Mouse (Mus musculus): Measurements from ENCODE around the gene Cldn3. TPM values are rescaled to one million over a fixed set of nuclear protein-coding genes. Genes with fewer than 3 reads are reported as not detected.

Gene Cldn3
- polyA plus RNA-seq, 1 experiment from 2014 or later = 4.7 TPM

GRCm38 (mm10) chr5:134986298-134987268, 569 bp downstream of the Cldn3 start:
- Histone ChIP-seq H3K27ac (ENCODE audit: low read length) (no peak overlapping the region), H3K36me3 (ENCODE audit: control insufficient read depth, insufficient read depth) (no peaks in the 10 kb centered on the region), H3K9ac (ENCODE audit: low read depth, low read length) (no peak overlapping the region), H3K27me3 (ENCODE audit: control insufficient read depth, insufficient read depth, low read depth, low read length) (peaks cover 56% of the 10 kb centered on the region), H3K4me3 (ENCODE audit: low read depth, low read length) (peak overlapping the region; percentile 35), H3K4me1 (ENCODE audit: control insufficient read depth, low read depth, low read length) (peaks cover 3% of the 10 kb centered on the region), H3K9me3 (replicated peaks; ENCODE audit: control insufficient read depth, low read length) (no peaks in the 10 kb centered on the region), H3K4me2 (ENCODE audit: low read depth, low read length) (peak overlapping the region; percentile 33)
- 0 out of 2 replicates have a peak, but pooled peaks have one; percentile 8 for ATAC-seq (ENCODE audit: low read depth)
- WGBS (ENCODE audit: insufficient replicate concordance) = 6% methylated on average over 79 of the region's 79 CpGs

GRCm38 (mm10) chr5:134989166-134989565, 3.2 kb downstream of the Cldn3 start:
- H3K9me3 ChIP-seq (replicated peaks; ENCODE audit: control insufficient read depth, low read length) = no peaks in the 10 kb centered on the region
- 41% methylated on average over 11 of the region's 11 CpGs for WGBS (ENCODE audit: insufficient replicate concordance)
- peaks cover 3% of the 10 kb centered on the region for H3K4me1 ChIP-seq (ENCODE audit: control insufficient read depth, low read depth, low read length)
- no peak for ATAC-seq (ENCODE audit: low read depth)
- H3K9ac ChIP-seq (ENCODE audit: low read depth, low read length) = no peak overlapping the region
- H3K27me3 ChIP-seq (ENCODE audit: control insufficient read depth, insufficient read depth, low read depth, low read length) = peaks cover 52% of the 10 kb centered on the region
- no peak overlapping the region for H3K4me2 ChIP-seq (ENCODE audit: low read depth, low read length)
- H3K27ac ChIP-seq (ENCODE audit: low read length) = no peak overlapping the region
- no peaks in the 10 kb centered on the region for H3K36me3 ChIP-seq (ENCODE audit: control insufficient read depth, insufficient read depth)
- no peak overlapping the region for H3K4me3 ChIP-seq (ENCODE audit: low read depth, low read length)

GRCm38 (mm10) chr5:134989741-134990140, 3.7 kb downstream of the Cldn3 start:
- H3K27ac ChIP-seq (ENCODE audit: low read length) = no peak overlapping the region
- 29% methylated on average over 6 of the region's 6 CpGs for WGBS (ENCODE audit: insufficient replicate concordance)

GRCm38 (mm10) chr5:134992566-134992965, 6.6 kb downstream of the Cldn3 start:
- 65% methylated on average over 5 of the region's 5 CpGs for WGBS (ENCODE audit: insufficient replicate concordance)
- no peak overlapping the region for H3K4me3 ChIP-seq (ENCODE audit: low read depth, low read length)
- ATAC-seq (ENCODE audit: low read depth) = no peak

More at GRCm38 (mm10) chr5:134989741-134990140, 3.7 kb downstream of the Cldn3 start:
- no peak overlapping the region for H3K4me3 ChIP-seq (ENCODE audit: low read depth, low read length)
- H3K36me3 ChIP-seq (ENCODE audit: control insufficient read depth, insufficient read depth) = no peaks in the 10 kb centered on the region
- peaks cover 47% of the 10 kb centered on the region for H3K27me3 ChIP-seq (ENCODE audit: control insufficient read depth, insufficient read depth, low read depth, low read length)
- no peaks in the 10 kb centered on the region for H3K9me3 ChIP-seq (replicated peaks; ENCODE audit: control insufficient read depth, low read length)
- H3K9ac ChIP-seq (ENCODE audit: low read depth, low read length) = no peak overlapping the region
- ATAC-seq (ENCODE audit: low read depth) = no peak
- H3K4me2 ChIP-seq (ENCODE audit: low read depth, low read length) = no peak overlapping the region
- H3K4me1 ChIP-seq (ENCODE audit: control insufficient read depth, low read depth, low read length) = peaks cover 3% of the 10 kb centered on the region

GRCm38 (mm10) chr5:134998359-134998758, 12.3 kb downstream of the Cldn3 start:
- Histone ChIP-seq H3K27me3 (ENCODE audit: control insufficient read depth, insufficient read depth, low read depth, low read length) (no peaks in the 10 kb centered on the region; the same call in 1 of the 2 replicates), H3K9ac (ENCODE audit: low read depth, low read length) (no peak overlapping the region), H3K9me3 (replicated peaks; ENCODE audit: control insufficient read depth, low read length) (no peaks in the 10 kb centered on the region), H3K27ac (ENCODE audit: low read length) (no peak overlapping the region), H3K36me3 (ENCODE audit: control insufficient read depth, insufficient read depth) (no peaks in the 10 kb centered on the region), H3K4me1 (ENCODE audit: control insufficient read depth, low read depth, low read length) (no peaks in the 10 kb centered on the region; the same call in 1 of the 2 replicates), H3K4me2 (ENCODE audit: low read depth, low read length) (no peak overlapping the region), H3K4me3 (ENCODE audit: low read depth, low read length) (no peak overlapping the region)
- no peak for ATAC-seq (ENCODE audit: low read depth)
- WGBS (ENCODE audit: insufficient replicate concordance) = 46% methylated on average over 6 of the region's 6 CpGs

More at GRCm38 (mm10) chr5:134992566-134992965, 6.6 kb downstream of the Cldn3 start:
- Histone ChIP-seq H3K27ac (ENCODE audit: low read length) (no peak overlapping the region), H3K36me3 (ENCODE audit: control insufficient read depth, insufficient read depth) (no peaks in the 10 kb centered on the region), H3K27me3 (ENCODE audit: control insufficient read depth, insufficient read depth, low read depth, low read length) (peaks cover 18% of the 10 kb centered on the region), H3K4me2 (ENCODE audit: low read depth, low read length) (no peak overlapping the region), H3K9me3 (replicated peaks; ENCODE audit: control insufficient read depth, low read length) (no peaks in the 10 kb centered on the region), H3K4me1 (ENCODE audit: control insufficient read depth, low read depth, low read length) (no peaks in the 10 kb centered on the region), H3K9ac (ENCODE audit: low read depth, low read length) (no peak overlapping the region)

GRCm38 (mm10) chr5:134999797-135000196, 13.8 kb downstream of the Cldn3 start:
- no peaks in the 10 kb centered on the region for H3K36me3 ChIP-seq (ENCODE audit: control insufficient read depth, insufficient read depth)
- H3K27ac ChIP-seq (ENCODE audit: low read length) = no peak overlapping the region
- WGBS (ENCODE audit: insufficient replicate concordance) = 73% methylated on average over 4 of the region's 4 CpGs
- no peak overlapping the region for H3K4me3 ChIP-seq (ENCODE audit: low read depth, low read length)
- no peaks in the 10 kb centered on the region for H3K9me3 ChIP-seq (replicated peaks; ENCODE audit: control insufficient read depth, low read length)
- H3K27me3 ChIP-seq (ENCODE audit: control insufficient read depth, insufficient read depth, low read depth, low read length) = no peaks in the 10 kb centered on the region; the same call in 1 of the 2 replicates
- no peak overlapping the region for H3K4me2 ChIP-seq (ENCODE audit: low read depth, low read length)
- no peak overlapping the region for H3K9ac ChIP-seq (ENCODE audit: low read depth, low read length)
- ATAC-seq (ENCODE audit: low read depth) = no peak
- no peaks in the 10 kb centered on the region; the same call in 1 of the 2 replicates for H3K4me1 ChIP-seq (ENCODE audit: control insufficient read depth, low read depth, low read length)

- Histone ChIP-seq H3K27ac (ENCODE audit: low read length) (no peak overlapping the region), H3K36me3 (ENCODE audit: control insufficient read depth, insufficient read depth) (no peaks in the 10 kb centered on the region), H3K4me2 (ENCODE audit: low read depth, low read length) (no peak overlapping the region), H3K9me3 (replicated peaks; ENCODE audit: control insufficient read depth, low read length) (no peaks in the 10 kb centered on the region), H3K9ac (ENCODE audit: low read depth, low read length) (no peak overlapping the region), H3K4me3 (ENCODE audit: low read depth, low read length) (no peak overlapping the region), H3K4me1 (ENCODE audit: control insufficient read depth, low read depth, low read length) (no peaks in the 10 kb centered on the region; the same call in 1 of the 2 replicates), H3K27me3 (ENCODE audit: control insufficient read depth, insufficient read depth, low read depth, low read length) (no peaks in the 10 kb centered on the region; the same call in 1 of the 2 replicates)
- WGBS (ENCODE audit: insufficient replicate concordance) = 63% methylated on average over 16 of the region's 16 CpGs
- ATAC-seq (ENCODE audit: low read depth) = no peak
These were observed 14.7 kb downstream of the Cldn3 start for GRCm38 (mm10) chr5:135000751-135001150.

GRCm38 (mm10) chr5:135001309-135001708, 15.3 kb downstream of the Cldn3 start:
- Histone ChIP-seq H3K27ac (ENCODE audit: low read length) (no peak overlapping the region), H3K36me3 (ENCODE audit: control insufficient read depth, insufficient read depth) (no peaks in the 10 kb centered on the region), H3K27me3 (ENCODE audit: control insufficient read depth, insufficient read depth, low read depth, low read length) (no peaks in the 10 kb centered on the region; the same call in 1 of the 2 replicates), H3K4me2 (ENCODE audit: low read depth, low read length) (no peak overlapping the region), H3K9ac (ENCODE audit: low read depth, low read length) (no peak overlapping the region), H3K4me1 (ENCODE audit: control insufficient read depth, low read depth, low read length) (no peaks in the 10 kb centered on the region; the same call in 1 of the 2 replicates), H3K4me3 (ENCODE audit: low read depth, low read length) (no peak overlapping the region), H3K9me3 (replicated peaks; ENCODE audit: control insufficient read depth, low read length) (no peaks in the 10 kb centered on the region)
- WGBS (ENCODE audit: insufficient replicate concordance) = 8% methylated on average over 13 of the region's 14 CpGs
- peak; percentile 80 for ATAC-seq (ENCODE audit: low read depth)

- no peak for ATAC-seq (ENCODE audit: low read depth)
- H3K4me3 ChIP-seq (ENCODE audit: low read depth, low read length) = no peak overlapping the region
- 52% methylated on average over 5 of the region's 5 CpGs for WGBS (ENCODE audit: insufficient replicate concordance)
- no peaks in the 10 kb centered on the region; the same call in 1 of the 2 replicates for H3K27me3 ChIP-seq (ENCODE audit: control insufficient read depth, insufficient read depth, low read depth, low read length)
- no peaks in the 10 kb centered on the region; the same call in 1 of the 2 replicates for H3K4me1 ChIP-seq (ENCODE audit: control insufficient read depth, low read depth, low read length)
- H3K9ac ChIP-seq (ENCODE audit: low read depth, low read length) = no peak overlapping the region
- H3K9me3 ChIP-seq (replicated peaks; ENCODE audit: control insufficient read depth, low read length) = no peaks in the 10 kb centered on the region
- H3K4me2 ChIP-seq (ENCODE audit: low read depth, low read length) = no peak overlapping the region
- H3K36me3 ChIP-seq (ENCODE audit: control insufficient read depth, insufficient read depth) = no peaks in the 10 kb centered on the region
- H3K27ac ChIP-seq (ENCODE audit: low read length) = no peak overlapping the region
These were observed 16.1 kb downstream of the Cldn3 start for GRCm38 (mm10) chr5:135002151-135002550.
